Mouse (Mus musculus): Measurements from ENCODE around the gene Lrrc15. TPM values are rescaled to one million over a fixed set of nuclear protein-coding genes. Genes with fewer than 3 reads are reported as not detected.

Gene Lrrc15
- polyA plus RNA-seq (2015; fragmentation: Nextera tagmentation; extraction: Ambion mirVana), result 0.34 and 0.40 TPM in 2 replicates

GRCm38 (mm10) chr16:30282844-30283495 is at the start of gene Lrrc15:
TSS of gene Lrrc15 (minus strand) at chr16:30283256.

GRCm38 (mm10) chr16:30310647-30311046 is 27.6 kb upstream of the Lrrc15 start, which contains the start of gene Gp5:
TSS of gene Gp5 (minus strand) at chr16:30310779.

DNA sequence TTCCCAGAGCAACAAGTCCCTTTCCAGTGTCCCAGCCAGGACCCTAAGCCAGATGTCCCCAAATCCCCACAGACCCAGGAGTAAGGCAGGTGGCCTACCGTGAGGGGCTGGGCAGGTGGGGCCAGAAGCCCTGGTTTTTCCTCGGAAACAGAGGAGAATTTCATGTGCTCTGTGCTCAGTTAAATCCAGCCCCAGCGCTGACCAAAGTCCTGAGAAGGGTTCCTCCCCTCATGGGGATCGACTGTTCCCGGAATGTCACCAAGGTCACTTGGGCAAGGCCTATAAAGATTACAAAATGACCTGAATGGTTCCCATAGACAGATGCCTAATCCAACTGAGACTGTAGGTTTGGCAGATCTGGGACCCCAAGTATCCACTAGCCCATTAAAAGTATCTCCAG is 15.7 kb downstream of the Lrrc15 start, which contains the start of gene Cpn2:
Gene Cpn2 (minus strand): TSS at position 141 of the 400 bp plus-strand sequence.

Other genes starting within 250 kb of the Lrrc15 start
- 30.5 and 44.5 TPM in 2 replicates for gene Hes1, start 218.9 kb downstream of the Lrrc15 start, polyA plus RNA-seq (2015; fragmentation: Nextera tagmentation; extraction: Ambion mirVana)
- gene Cpn2, start 15.8 kb downstream of the Lrrc15 start, polyA plus RNA-seq (2015; fragmentation: Nextera tagmentation; extraction: Ambion mirVana), result not detected in 2 replicates
- 0.13 and 0.51 TPM in 2 replicates for gene Gp5, start 27.5 kb upstream of the Lrrc15 start, polyA plus RNA-seq (2015; fragmentation: Nextera tagmentation; extraction: Ambion mirVana)
- 10.0 and 11.1 TPM in 2 replicates for gene Atp13a3, start 122.7 kb upstream of the Lrrc15 start, polyA plus RNA-seq (2015; fragmentation: Nextera tagmentation; extraction: Ambion mirVana)